Mouse (Mus musculus) thymus, adult 2 months (tissue): ENCODE results near the gene Lsg1.

Experiments
- CTCF ChIP-seq: fragments of 200-500 bp; IDR thresholded peaks from 2 replicates; pipeline ENCODE4 v1.5.1; 2012; ENCODE audit warnings: mild to moderate bottlenecking, control low read depth, low read length, moderate library complexity, borderline replicate concordance; ENCODE audit not compliant: control insufficient read depth, poor library complexity, insufficient read depth; ENCODE audit errors: extremely low read depth
- POLR2A ChIP-seq: fragments of 200-500 bp; IDR thresholded peaks from 2 replicates; pipeline ENCODE4 v1.6.1; 2012; ENCODE audit warnings: mild to moderate bottlenecking, low read length, control low read depth, moderate library complexity; ENCODE audit not compliant: control insufficient read depth, poor library complexity, insufficient read depth; ENCODE audit errors: extremely low read depth

GRCm38 (mm10) chr16:30570173-30570572, 17.2 kb downstream of the Lsg1 start:
- TF ChIP-seq CTCF: no peak
- no peak for TF ChIP-seq POLR2A
